Mouse (Mus musculus) stomach, postnatal 0 days (tissue): ENCODE results near the gene Btbd16.

Experiments used
- CTCF ChIP-seq: IDR thresholded peaks from 2 replicates; pipeline ENCODE4 v1.5.1; 2016; ENCODE audit warnings: antibody characterized with exemption, low read depth, mild to moderate bottlenecking, moderate library complexity
- EP300 ChIP-seq: optimal IDR thresholded peaks from 2 replicates; pipeline ENCODE3; 2016; ENCODE audit warnings: antibody characterized with exemption

GRCm38 (mm10) chr7:130749165-130749564 lies 24.7 kb upstream of the Btbd16 start:
- TF ChIP-seq CTCF (peak; percentile 35), EP300 (no peak)
